Mouse (Mus musculus) frontal cortex, postnatal 25 days (tissue): Measurements from ENCODE around the gene Sugp1.
"Not testable (repeated sequence)": the region's sequence is repeated elsewhere in the genome, so short reads cannot be mapped to it uniquely, and the experiment has no call there.

Source experiments
- DNase-seq, 2 experiments: peaks; one replicate each; pipeline ENCODE4 v3.0.0; 2022; ENCODE audit warnings: low spot score in 2 of 2

Sugp1 gene

GRCm38 (mm10) chr8:70042583-70043455 lies at the start of gene Sugp1, which contains the start of gene Mau2:
Gene Sugp1, plus strand, starts transcription at chr8:70042813.
Gene Mau2, minus strand, starts transcription at chr8:70042734.
- DNase-seq: peak; percentile 88 to 91

- DNase-seq: no peak
Observed at GRCm38 (mm10) chr8:69995422-69995775, 47.2 kb upstream of the Sugp1 start.

- peak; percentile 98 to 100 for DNase-seq
Observed at GRCm38 (mm10) chr8:69995776-69996588, 46.6 kb upstream of the Sugp1 start, which contains the start of gene Gatad2a. Gene Gatad2a, minus strand, starts transcription at chr8:69996384.

- DNase-seq: no peak
Observed at GRCm38 (mm10) chr8:69996589-69997285, 45.9 kb upstream of the Sugp1 start.

- no peak for DNase-seq
Observed at GRCm38 (mm10) chr8:69998706-69999105, 43.9 kb upstream of the Sugp1 start.

DNA sequence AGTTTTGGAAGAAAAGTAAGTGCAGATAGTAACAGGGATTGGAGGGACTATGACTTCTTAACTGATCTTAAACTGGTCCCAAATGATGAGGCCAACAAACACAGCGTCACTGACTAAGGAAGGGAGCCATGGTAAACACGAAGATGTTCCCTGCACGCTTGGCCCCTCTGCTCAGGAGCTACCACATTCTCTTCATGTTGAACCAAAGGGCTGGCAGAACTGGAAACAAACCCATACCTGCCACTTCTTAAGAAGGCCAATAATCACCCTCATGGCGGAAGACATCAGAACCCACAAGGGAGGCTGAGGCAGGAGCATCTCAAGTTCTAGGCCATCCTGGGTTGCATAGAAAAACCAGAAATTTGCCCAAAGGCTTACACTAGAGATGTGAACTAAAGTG lies 43.4 kb upstream of the Sugp1 start:
- DNase-seq: no peak

- no peak for DNase-seq
Observed at GRCm38 (mm10) chr8:70000226-70000625, 42.4 kb upstream of the Sugp1 start.

GRCm38 (mm10) chr8:70001176-70001891 lies 41.3 kb upstream of the Sugp1 start:
- DNase-seq: no peak

GRCm38 (mm10) chr8:70001892-70002191 lies 40.8 kb upstream of the Sugp1 start:
- DNase-seq: not testable (repeated sequence)

- no peak for DNase-seq
Observed at GRCm38 (mm10) chr8:70003204-70003657, 39.4 kb upstream of the Sugp1 start.

DNA sequence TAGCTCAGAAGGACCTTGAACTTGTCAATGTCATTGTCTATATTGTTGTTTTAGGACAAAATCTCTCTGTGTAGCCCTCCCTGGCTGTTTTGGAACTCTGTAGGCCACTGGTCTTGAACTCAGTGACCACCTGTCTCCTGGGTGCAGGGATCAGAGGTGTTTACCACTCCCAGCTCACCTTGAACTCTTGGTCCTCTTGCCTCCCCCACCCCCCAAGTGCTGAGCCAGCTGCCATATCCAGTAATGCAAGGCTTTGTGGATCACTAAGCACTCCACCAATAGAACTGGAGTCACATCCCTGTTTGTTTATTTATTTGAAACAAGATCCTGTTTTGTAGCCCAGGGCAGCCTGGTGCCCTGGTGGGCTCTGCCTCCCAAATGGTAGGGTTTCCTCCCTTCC lies 38.3 kb upstream of the Sugp1 start:
- DNase-seq: no peak

GRCm38 (mm10) chr8:70005178-70005577 lies 37.4 kb upstream of the Sugp1 start:
- DNase-seq: no peak

DNA sequence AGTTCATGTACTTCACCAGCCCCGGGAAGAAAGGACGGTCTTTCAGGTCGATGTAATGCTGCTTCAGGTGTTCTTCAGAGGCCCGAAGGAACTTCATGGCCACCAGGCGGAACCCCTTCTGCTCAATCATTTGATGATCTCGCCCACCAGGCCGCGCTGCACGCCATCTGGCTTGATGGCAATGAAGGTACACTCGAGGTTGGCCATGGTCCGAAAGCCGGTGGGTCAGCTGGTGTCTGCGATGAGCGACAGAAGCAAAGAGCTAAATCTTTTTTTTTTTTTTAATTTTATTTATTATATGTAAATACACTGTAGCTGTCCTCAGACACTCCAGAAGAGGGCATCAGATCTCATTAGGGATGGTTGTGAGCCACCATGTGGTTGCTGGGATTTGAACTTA lies 31.8 kb upstream of the Sugp1 start:
- not testable (repeated sequence) for DNase-seq

GRCm38 (mm10) chr8:70012350-70012749 lies 30.3 kb upstream of the Sugp1 start:
- DNase-seq: no peak

GRCm38 (mm10) chr8:70012763-70013162 lies 29.9 kb upstream of the Sugp1 start:
- DNase-seq: no peak

DNA sequence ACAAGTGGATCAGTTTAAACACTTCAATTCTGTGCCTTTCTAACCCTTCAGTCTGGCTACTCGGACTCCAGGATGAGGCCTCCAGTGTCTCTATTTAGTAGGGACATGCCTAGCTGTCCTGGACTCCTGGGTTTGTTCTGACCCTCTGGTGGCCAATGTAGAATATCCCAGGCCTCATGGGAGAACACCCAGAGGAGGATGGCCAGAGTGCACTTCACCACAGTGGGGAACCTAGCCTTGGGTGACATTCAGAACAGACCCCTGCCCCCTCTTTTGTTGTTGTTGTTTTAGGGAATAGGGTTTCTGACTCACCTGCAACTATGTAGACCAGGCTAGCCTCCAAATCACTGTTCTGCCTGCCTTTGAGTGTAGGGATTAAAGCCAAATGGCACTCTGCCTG lies 27.6 kb upstream of the Sugp1 start:
- no peak for DNase-seq

- no peak for DNase-seq
Observed at GRCm38 (mm10) chr8:70023596-70023995, 19.0 kb upstream of the Sugp1 start.

DNA sequence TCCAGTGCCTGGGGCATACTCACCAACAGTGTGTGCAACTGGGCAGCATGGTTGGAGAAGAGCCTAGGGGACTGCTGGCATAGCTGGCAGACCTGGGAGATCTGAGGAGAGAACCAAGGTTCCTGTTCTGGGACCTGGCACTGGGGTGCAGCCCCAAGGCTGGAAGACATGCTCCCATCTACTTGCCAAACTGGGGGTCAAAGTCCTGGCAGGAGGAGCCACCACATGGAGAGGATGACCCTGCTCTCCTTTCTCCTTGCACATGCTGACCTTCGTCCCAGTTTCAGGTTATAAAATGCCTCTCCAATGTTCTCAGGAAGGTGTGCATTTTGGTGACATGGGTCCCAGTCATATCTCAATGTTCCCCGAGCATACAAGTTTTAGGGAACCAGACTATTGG lies 16.5 kb upstream of the Sugp1 start:
- no peak for DNase-seq

GRCm38 (mm10) chr8:70030255-70030654 lies 12.4 kb upstream of the Sugp1 start:
- no peak for DNase-seq

- DNase-seq: no peak
Observed at GRCm38 (mm10) chr8:70037994-70038393, 4.6 kb upstream of the Sugp1 start.

DNA sequence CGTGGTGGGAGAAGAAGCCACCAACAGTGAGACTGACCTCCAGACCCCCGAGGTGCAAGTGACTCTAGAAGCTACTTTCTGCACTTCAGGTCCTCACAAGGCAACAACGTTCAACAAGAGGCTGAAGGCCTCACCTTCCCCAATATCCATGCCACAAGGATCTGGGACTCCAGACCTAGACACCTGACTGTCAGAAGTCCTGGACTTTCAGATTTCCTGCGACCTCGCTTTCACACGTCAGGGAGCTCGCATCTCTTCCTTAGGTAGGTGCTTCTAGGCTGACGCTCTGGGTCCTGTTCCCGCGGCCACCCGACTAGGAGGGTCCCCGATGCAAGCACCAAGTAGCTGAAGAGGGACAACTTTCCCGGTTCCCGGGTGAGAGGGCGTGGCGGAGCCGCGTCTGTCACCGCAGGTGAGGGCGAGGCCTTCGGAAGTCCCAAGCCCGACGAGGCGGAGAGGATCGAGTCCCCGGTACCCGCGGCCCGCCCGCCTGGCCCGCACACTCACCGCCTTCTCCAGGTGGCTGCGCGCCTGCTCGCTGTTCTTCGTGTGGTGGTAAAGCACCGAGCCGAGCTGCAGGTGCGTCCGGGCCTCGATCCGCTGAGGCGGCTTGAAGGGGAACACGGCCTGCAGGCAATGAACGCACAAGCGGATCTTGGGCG lies 597 bp upstream of the Sugp1 start:
- peak; percentile 19 to 30 for DNase-seq
